Mouse (Mus musculus): ENCODE data around the gene Hspa12b.
A peak's percentile ranks its signal among the peaks of the same experiment; 100 is the strongest.

Gene Hspa12b

DNA sequence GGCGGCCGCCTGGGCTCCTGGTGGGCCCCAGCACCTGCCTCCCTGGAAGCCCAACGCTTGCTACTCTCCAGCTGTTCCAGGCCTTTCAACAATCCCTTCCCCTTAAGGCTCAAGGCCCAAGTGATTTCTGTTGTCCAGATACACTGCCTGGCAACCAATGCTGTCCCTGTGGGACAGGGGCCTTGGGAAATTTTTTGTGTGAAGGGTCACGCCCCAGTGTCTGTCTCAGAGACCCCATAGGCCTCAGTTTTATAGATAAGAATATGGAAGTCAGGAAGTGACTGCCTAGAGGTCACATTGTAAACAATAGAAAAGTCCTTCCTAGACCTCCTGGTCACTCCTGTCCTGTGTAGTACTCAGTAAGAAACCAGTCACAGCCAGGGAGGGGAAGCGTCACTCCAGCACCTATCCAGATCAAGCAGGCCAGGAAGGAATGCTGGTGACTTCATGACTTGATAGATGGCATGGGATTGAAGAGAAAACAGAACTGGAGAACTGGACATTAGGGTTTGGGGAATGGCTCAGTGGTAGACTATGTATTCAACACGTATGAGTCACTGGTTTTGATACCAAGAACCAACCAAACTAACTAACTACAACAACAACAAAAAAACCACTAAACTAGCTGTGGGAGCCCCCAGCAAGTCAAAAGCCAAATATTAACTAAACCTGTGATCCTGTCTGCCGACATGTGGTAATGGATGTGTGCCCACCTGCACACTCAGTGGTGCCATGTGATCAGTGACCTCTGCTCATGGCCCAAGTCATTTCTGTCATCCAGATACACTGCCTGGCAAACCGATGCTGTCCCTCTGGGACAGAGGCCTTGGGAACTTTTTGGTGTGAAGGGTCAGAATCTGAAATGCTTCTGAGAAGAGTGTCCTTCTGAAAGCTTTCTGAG, 21.5 kb downstream of the Hspa12b start:
- no peak for DNase-seq (ENCODE audit: low spot score in 2 of 2)

- DNase-seq (ENCODE audit: low spot score in 2 of 2), result no peak
Measured at GRCm38 (mm10) chr2:131149254-131149578, 22.1 kb downstream of the Hspa12b start.

DNA sequence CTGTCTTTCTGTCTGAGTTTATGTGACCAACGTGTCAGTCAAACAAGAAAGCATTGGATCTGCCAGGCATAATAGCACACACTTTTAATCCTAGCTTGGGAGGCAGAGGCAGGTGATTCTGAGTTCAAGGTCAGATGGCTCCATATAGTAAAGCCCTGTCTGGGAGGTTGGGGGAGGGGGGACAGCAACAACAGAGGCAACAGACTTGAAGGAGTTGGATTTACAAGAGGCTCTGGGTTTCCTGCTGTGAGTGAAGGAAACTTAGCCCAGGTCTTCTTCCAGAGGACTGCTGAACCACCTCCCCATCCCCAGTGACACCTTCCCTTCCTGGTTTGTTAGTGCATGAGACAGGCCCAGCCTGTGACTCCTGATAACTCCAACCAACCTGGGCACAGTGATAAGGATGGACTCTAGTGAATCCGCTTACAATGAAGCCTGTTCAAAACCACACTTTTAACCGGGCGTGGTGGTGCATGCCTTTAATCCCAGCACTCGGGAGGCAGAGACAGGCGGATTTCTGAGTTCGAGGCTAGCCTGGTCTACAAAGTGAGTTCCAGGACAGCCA, 25.2 kb downstream of the Hspa12b start:
- peak in 1 of 2 experiments; percentile 53 for DNase-seq (ENCODE audit: low spot score in 2 of 2)

- no peak for DNase-seq (ENCODE audit: low spot score in 2 of 2)
Measured at GRCm38 (mm10) chr2:131154036-131154435, 27.0 kb downstream of the Hspa12b start.

DNA sequence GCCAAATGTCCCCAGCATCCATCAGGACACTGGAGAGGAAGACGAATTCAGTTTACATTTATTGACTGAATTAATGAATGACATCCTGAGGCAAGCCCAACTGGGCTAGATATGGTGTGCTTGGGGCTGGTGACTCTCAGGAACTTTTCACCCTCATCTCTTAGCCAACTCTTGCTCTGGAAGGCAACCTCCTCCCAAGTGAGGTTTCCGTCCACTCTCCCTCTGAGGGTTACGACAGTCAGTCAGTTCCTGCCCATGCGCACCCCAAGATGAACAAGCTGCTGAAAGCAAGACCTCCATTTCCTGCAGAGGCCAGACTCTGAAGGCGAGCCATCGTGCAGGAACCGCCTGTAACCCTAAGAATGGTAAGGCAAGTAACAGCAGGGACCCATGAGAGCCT, 29.9 kb downstream of the Hspa12b start:
- DNase-seq (ENCODE audit: low spot score in 2 of 2), result no peak

- DNase-seq (ENCODE audit: low spot score in 2 of 2), result peak in 1 of 2 experiments; percentile 77
Measured at GRCm38 (mm10) chr2:131159491-131159910, 32.4 kb downstream of the Hspa12b start.

GRCm38 (mm10) chr2:131159938-131160581, 33.0 kb downstream of the Hspa12b start, which contains the start of gene 1700037H04Rik:
Gene 1700037H04Rik (minus strand): TSS chr2:131160081.
- peak; percentile 91 to 99 for DNase-seq (ENCODE audit: low spot score in 2 of 2)

GRCm38 (mm10) chr2:131160671-131161111, 33.6 kb downstream of the Hspa12b start:
- DNase-seq (ENCODE audit: low spot score in 2 of 2), result peak in 1 of 2 experiments; percentile 52

DNA sequence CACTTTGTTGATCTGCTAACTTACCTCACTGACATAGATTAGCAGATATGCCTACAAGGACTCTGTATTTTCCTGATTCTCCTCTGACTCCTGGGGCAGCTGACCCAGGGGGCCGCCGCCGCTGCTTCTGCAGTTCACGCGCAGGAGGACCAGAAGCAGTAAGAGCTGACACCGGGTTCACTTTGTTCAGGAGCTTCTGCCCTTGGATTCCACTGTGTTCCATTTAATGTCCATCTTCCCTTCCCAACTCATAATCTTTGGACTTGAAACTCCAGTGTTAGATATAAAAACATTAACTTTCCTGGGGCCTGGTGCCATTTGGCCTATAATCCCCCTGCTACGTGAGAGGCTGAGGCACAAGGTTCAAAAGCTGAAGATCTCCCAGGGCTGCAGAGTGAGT, 36.8 kb downstream of the Hspa12b start:
- DNase-seq (ENCODE audit: low spot score in 2 of 2), result no peak

DNA sequence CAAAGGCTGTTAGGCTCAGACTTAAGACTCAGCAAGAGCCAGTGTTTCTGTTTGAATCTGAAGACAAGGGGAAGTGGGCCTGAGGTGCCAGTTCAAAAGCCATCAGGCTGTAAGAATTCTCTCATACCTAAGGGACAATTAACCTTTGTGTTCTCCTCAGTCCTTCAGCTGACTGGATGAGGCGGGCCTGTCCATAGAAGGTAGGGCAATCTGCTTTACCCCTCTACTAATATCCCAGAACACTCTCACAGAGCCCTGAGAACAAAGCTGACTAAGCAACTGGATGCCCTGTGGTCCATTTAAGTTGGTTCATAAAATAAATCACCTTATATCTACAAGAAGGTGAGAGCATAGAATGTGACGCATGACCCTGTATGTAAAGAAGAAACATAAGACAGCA, 39.1 kb downstream of the Hspa12b start:
- no peak for DNase-seq (ENCODE audit: low spot score in 2 of 2)

GRCm38 (mm10) chr2:131167984-131168383, 40.9 kb downstream of the Hspa12b start:
- DNase-seq (ENCODE audit: low spot score in 2 of 2), result no peak

GRCm38 (mm10) chr2:131168914-131169313, 41.8 kb downstream of the Hspa12b start:
- no peak for DNase-seq (ENCODE audit: low spot score in 2 of 2)

DNA sequence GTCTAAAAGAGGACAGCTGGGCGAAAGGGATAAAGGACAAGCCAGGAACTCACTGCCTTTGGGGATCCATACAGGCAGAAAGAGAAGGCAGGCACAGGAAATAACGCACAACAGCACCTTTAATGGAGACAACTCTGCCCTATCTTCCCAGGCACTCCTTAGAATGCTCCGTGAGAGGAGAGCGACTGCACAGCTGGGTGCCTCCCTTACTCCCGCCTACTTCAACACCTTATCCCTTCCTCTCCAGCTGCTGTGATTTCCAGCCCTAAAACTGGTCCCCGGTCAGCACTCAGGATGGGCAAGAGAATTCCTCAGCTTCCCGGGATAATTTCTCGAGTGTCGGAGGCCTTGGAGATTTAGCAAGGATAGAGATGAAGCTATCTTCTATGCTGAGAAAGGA, 43.9 kb downstream of the Hspa12b start:
- DNase-seq (ENCODE audit: low spot score in 2 of 2), result no peak

GRCm38 (mm10) chr2:131171401-131172104, 44.5 kb downstream of the Hspa12b start:
- peak in 1 of 2 experiments; percentile 76 for DNase-seq (ENCODE audit: low spot score in 2 of 2)

- peak in 1 of 2 experiments; percentile 45 for DNase-seq (ENCODE audit: low spot score in 2 of 2)
Measured at GRCm38 (mm10) chr2:131172322-131172721, 45.2 kb downstream of the Hspa12b start.

- DNase-seq (ENCODE audit: low spot score in 2 of 2), result peak in 1 of 2 experiments; percentile 65
Measured at GRCm38 (mm10) chr2:131174700-131175099, 47.6 kb downstream of the Hspa12b start.

DNA sequence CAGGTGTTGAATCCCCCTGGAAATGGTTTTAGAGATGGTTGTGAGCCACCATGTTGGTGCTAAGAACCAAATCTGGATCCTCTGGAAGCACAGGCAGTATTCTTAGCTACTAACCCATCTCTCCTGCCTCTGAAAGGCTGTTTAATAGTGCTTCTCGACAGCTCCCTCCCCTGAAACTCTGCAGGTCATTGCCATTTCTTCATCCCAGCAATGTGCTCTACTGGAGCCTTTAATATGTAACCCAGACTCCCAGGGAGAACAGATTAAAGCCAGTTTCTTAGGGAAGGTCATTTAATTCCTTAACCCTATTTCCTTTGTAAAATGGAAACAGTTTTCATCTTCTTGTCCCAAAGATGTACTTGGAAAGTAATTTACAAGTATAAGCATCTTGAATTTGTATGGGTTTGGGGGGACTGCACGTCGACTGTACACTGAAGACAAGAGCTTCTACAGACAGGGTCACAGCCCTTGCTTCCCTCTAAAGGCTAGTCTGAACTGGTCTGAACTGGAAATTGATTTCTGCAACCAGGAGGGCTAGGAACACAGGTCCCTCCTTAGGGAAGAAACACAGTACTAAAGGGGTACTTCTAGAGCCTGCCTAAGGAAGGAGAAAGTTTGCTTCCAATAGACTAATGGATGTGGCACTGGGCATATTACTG, 48.3 kb downstream of the Hspa12b start:
- no peak for DNase-seq (ENCODE audit: low spot score in 2 of 2)

DNA sequence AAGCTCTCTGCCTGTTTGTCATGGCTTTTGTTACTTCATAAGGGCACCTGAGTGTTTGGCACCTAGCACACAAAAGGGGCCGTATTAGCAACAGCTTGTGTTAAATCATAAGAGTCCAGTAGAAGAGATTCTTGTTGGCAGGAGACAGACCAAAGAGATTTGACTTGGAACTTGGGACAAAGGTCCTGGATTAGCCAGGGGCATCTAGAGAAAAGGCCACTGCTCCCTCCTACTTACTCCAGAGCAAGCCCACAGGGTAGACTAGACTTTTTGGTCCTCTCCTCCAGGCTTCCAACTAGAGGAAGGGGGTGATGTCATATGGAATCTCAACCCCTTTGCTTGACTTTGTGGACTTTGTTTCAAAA, 48.8 kb downstream of the Hspa12b start:
- no peak for DNase-seq (ENCODE audit: low spot score in 2 of 2)

DNA sequence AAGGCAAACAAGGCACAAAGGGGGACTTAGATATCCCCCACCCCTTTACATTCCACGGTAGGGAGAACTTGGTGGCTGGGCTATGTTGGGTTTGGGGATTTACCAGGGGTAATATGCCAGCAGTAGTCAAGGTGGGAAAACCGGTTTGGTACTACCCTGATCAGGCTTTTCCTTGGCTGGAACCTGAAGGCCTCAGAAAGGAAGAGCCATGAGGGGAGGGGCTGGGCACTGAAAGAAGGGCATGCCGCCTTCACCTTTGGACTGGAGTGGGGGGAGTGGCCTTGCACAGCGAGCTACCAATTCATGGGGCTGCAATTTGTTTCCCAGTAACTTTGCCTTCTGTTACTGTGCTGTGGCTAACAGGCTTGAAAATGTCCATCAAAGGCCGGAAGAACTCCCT, 49.4 kb downstream of the Hspa12b start:
- no peak for DNase-seq (ENCODE audit: low spot score in 2 of 2)

DNA sequence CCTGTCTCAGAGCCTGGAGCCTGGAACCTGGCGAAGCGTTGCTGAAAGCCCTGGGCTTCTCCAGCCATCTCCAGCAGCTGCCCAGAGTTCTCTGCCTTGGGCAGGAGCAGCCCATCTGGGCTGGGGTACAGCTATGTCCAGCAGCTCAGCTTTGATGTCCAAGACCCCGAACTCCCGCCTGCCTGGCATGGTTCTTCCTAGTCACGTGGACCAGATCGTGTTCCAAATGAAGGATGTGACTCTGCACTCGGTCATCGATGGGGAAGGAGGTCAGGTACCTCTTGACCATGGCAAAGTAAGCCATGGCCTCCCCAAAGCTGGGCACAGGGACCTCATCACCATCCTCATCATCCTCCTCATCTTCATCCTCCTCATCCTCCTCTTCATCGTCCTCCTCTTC, 50.9 kb downstream of the Hspa12b start:
- no peak for DNase-seq (ENCODE audit: low spot score in 2 of 2)

GRCm38 (mm10) chr2:131178828-131179245, 51.8 kb downstream of the Hspa12b start:
- no peak for DNase-seq (ENCODE audit: low spot score in 2 of 2)
